Comparison of ENCODE assay signal across 21 mouse cellular contexts in the genomic region with DNA sequence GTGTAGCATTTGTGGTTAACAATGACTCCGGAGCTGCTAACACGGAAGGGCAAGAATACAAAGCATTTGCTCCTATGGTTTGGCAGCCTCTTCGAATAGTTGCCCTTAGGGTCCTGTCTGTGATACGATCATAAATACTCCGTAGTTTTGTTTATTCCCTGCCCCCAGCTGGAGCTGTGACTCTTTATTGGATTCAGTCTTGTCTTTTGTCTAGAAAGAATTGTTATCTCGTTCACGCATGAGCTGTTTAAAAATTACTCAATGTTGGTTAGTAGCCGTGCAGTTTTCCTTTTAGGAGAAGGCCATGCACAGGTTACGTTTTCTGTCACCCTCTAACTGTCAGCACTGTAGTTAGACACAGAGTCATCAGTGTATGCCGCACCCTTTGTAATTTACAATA. TPM values are rescaled to one million over a fixed set of nuclear protein-coding genes. Genes with fewer than 3 reads are reported as not detected.
DNase-seq lines count a peak whose midpoint lies in the region; ATAC-seq and TF ChIP-seq lines count a peak whose summit lies in the region.
"Had no signal": no experiment of that assay in that cellular context is flagged by ENCODE, and none has a peak within 500 bp of the region (broad histone marks: within the 10 kb centered on the region; RNA-seq: fewer than 3 reads in every experiment).

No protein-coding gene starts in this region.

- H3K9ac ChIP-seq in liver, embryonic 11.5 days (ENCODE audit: low read depth, low read length) = peak overlapping the region; percentile 7; the same call in 1 of the 2 replicates
- H3K9ac ChIP-seq in liver, embryonic 12.5 days = no peak overlapping the region
- H3K9ac ChIP-seq: forebrain, embryonic 13.5 days; liver, embryonic 14.5 days; stomach, embryonic 15.5 days had no signal

- H3K27ac ChIP-seq in liver, embryonic 11.5 days (ENCODE audit: low read depth, low read length) = no peak overlapping the region
- H3K27ac ChIP-seq in liver, embryonic 12.5 days = no peak overlapping the region
- H3K27ac ChIP-seq: embryonic facial prominence, embryonic 10.5 days; forebrain, embryonic 13.5 days; heart, embryonic 10.5 days; limb, embryonic 10.5 days; liver, embryonic 14.5 days; stomach, embryonic 15.5 days had no signal

- H3K4me1 ChIP-seq in liver, embryonic 11.5 days (replicated peaks; ENCODE audit: control insufficient read depth, insufficient read depth, low read length) = no peaks in the 10 kb centered on the region; the same call in 1 of the 2 replicates
- H3K4me1 ChIP-seq in liver, embryonic 12.5 days = peaks cover 33% of the 10 kb centered on the region
- peaks cover 57% of the 10 kb centered on the region for H3K4me1 ChIP-seq in G1E (ENCODE audit: insufficient read depth, low read depth, low read length)
- H3K4me1 ChIP-seq: stomach, embryonic 15.5 days had no signal

- no peak overlapping the region for H3K4me3 ChIP-seq in liver, embryonic 11.5 days (ENCODE audit: low read depth, low read length)
- no peak overlapping the region for H3K4me3 ChIP-seq in liver, embryonic 12.5 days
- H3K4me3 ChIP-seq in G1E (ENCODE audit: low read depth, low read length) = peak overlapping the region; percentile 38; the same call in 1 of the 2 replicates
- H3K4me3 ChIP-seq: embryonic facial prominence, embryonic 10.5 days; forebrain, embryonic 13.5 days; heart, embryonic 10.5 days; limb, embryonic 10.5 days; stomach, embryonic 15.5 days had no signal

- TF ChIP-seq CTCF in G1E (IDR thresholded peaks at IDR 0.05; ENCODE audit: low read depth, low read length) = no peak

- peak; percentile 7 for DNase-seq in embryo, embryonic 11 days
- DNase-seq in embryo, embryonic 10 days (ENCODE audit: low spot score) = no peak
- no peak for DNase-seq in liver, embryonic 11.5 days (ENCODE audit: low spot score)
- peak; percentile 38 for DNase-seq in G1E (ENCODE audit: low spot score)
- peak; percentile 35 for DNase-seq in mesoderm, embryonic 11.5 days (ENCODE audit: low read depth, low spot score)
- DNase-seq in layer of hippocampus, adult 9-10 months (ENCODE audit: low spot score) = no peak
- DNase-seq in adrenal gland, postnatal 4 days (ENCODE audit: low spot score in 2 of 2) = no peak
- DNase-seq: adrenal gland, postnatal 36 days; cerebellum, postnatal 10 days; gastrocnemius, postnatal 25 days; heart, postnatal 10 days; kidney, adult 9 months; spleen, adult 18-20 months; thymus, adult 2 months had no signal

- H3K27me3 ChIP-seq in liver, embryonic 11.5 days (replicated peaks; ENCODE audit: control insufficient read depth, insufficient read depth, low read length) = no peaks in the 10 kb centered on the region; the same call in 1 of the 2 replicates
- no peaks in the 10 kb centered on the region for H3K27me3 ChIP-seq in liver, embryonic 12.5 days (replicated peaks)
- no peaks in the 10 kb centered on the region for H3K27me3 ChIP-seq in G1E (ENCODE audit: insufficient read depth, low read length)
- H3K27me3 ChIP-seq: forebrain, embryonic 13.5 days; stomach, embryonic 15.5 days had no signal

- H3K9me3 ChIP-seq in liver, embryonic 11.5 days (ENCODE audit: control insufficient read depth, low read length) = no peaks in the 10 kb centered on the region
- no peaks in the 10 kb centered on the region for H3K9me3 ChIP-seq in liver, embryonic 12.5 days (replicated peaks)
- no peaks in the 10 kb centered on the region for H3K9me3 ChIP-seq in G1E (replicated peaks)
- H3K9me3 ChIP-seq: embryonic facial prominence, embryonic 10.5 days; forebrain, embryonic 13.5 days; heart, embryonic 10.5 days; limb, embryonic 10.5 days; stomach, embryonic 15.5 days had no signal

- no peaks in the 10 kb centered on the region for H3K36me3 ChIP-seq in liver, embryonic 11.5 days (ENCODE audit: control insufficient read depth, insufficient read depth, low read length)
- H3K36me3 ChIP-seq in liver, embryonic 12.5 days = no peaks in the 10 kb centered on the region
- peaks cover 14% of the 10 kb centered on the region for H3K36me3 ChIP-seq in G1E (replicated peaks)
- H3K36me3 ChIP-seq: embryonic facial prominence, embryonic 10.5 days; heart, embryonic 10.5 days; limb, embryonic 10.5 days; stomach, embryonic 15.5 days had no signal

- no peak overlapping the region for H3K4me2 ChIP-seq in liver, embryonic 11.5 days
- H3K4me2 ChIP-seq in liver, embryonic 12.5 days = no peak overlapping the region
- H3K4me2 ChIP-seq: forebrain, embryonic 13.5 days; stomach, embryonic 15.5 days had no signal

- 72% methylated on average over 10 of the region's 10 CpGs for WGBS in liver, embryonic 11.5 days
- WGBS in liver, embryonic 12.5 days (ENCODE audit: insufficient replicate concordance) = 62% methylated on average over 10 of the region's 10 CpGs

- no peak for ATAC-seq in liver, embryonic 11.5 days (replicated peaks; ENCODE audit: low FRiP score)
- ATAC-seq in liver, embryonic 12.5 days = no peak
- peak; percentile 71 for ATAC-seq in G1E (ENCODE audit: extremely low read depth, insufficient number of reproducible peaks, low FRiP score, poor library complexity, severe bottlenecking)
- ATAC-seq: forebrain, embryonic 13.5 days had no signal

RNA-seq across cellular contexts. Expression of a gene that starts 4.7 kb away (rescaled TPM):
- 44.0 TPM in 2 replicates for polyA plus RNA-seq in liver, embryonic 11.5 days (2014; fragmentation: Nextera tagmentation; extraction: Ambion mirVana)
- polyA plus RNA-seq in liver, embryonic 12.5 days (2016; fragmentation: Nextera tagmentation; extraction: Ambion mirVana) = 28.3 and 31.0 TPM in 2 replicates
- 42.2 and 45.0 TPM in 2 replicates for total RNA-seq in G1E (2014; fragmentation: Nextera tagmentation)
- 55.9 and 58.0 TPM in 2 replicates for total RNA-seq in G1E (2017)
- polyA plus RNA-seq in G1E (2012) = 32.1 TPM in 2 replicates
- 10 to 100 TPM; 37.8 to 38.3 TPM for total RNA-seq in adrenal gland, postnatal 4 days (2021)

Comparison
In these comparisons a context has a peak if more than half of its experiments do, and no peak if none do; other contexts are left out.
1. DNase-seq: peak in embryo, embryonic 11 days (single experiment), G1E (single experiment) and mesoderm, embryonic 11.5 days (single experiment); none in embryo, embryonic 10 days (single experiment), liver, embryonic 11.5 days (single experiment), layer of hippocampus, adult 9-10 months (single experiment) and adrenal gland, postnatal 4 days (0 of 2).